Mouse (Mus musculus): ENCODE measurements at regions not wholly inside any gene's neighbourhood (a gene's known extent, or its start where the extent isn't known, plus 50 kb on each side); places are given as distances from the start of the nearest gene placed in this dataset.

DNA sequence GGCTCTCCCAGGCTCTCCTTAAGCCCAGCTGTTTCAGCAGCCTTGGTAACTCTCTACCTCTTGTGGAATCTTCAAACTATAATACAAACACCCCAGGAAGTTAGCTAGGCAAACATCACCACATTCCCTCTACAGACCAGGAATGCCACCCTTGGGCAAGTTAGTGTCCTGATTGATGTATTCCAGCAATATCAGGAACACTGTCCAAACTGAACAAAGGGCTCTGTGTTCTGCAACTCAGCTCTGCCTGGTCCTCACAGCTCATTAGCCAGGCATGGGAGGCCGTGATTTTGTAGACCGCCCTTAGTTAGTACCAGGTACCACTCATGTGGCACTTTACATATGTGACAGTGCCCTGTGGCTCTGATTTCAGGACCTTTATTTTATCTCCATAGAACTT, 214.5 kb upstream of the Six2 start:
- Histone ChIP-seq H3K4me1 (ENCODE audit: control insufficient read depth, insufficient read depth, low read length) (no peaks in the 10 kb centered on the region), H3K27ac (ENCODE audit: insufficient read depth, low read depth, low read length) (no peak overlapping the region), H3K36me3 (ENCODE audit: control insufficient read depth, insufficient read depth, low read length) (no peaks in the 10 kb centered on the region), H3K27me3 (replicated peaks; ENCODE audit: control insufficient read depth, insufficient read depth, low read length) (no peaks in the 10 kb centered on the region), H3K4me3 (ENCODE audit: insufficient read depth, low read depth, low read length) (no peak overlapping the region)
- no peak for DNase-seq
- 78% methylated on average over 2 of the region's 2 CpGs for WGBS
- TF ChIP-seq POLR2A (IDR thresholded peaks at IDR 0.05; ENCODE audit: low read depth, low read length): no peak
- no peak for TF ChIP-seq CTCF (conservative IDR thresholded peaks at IDR 0.05; ENCODE audit: insufficient read depth, insufficient read length, low read depth, low read length)

DNA sequence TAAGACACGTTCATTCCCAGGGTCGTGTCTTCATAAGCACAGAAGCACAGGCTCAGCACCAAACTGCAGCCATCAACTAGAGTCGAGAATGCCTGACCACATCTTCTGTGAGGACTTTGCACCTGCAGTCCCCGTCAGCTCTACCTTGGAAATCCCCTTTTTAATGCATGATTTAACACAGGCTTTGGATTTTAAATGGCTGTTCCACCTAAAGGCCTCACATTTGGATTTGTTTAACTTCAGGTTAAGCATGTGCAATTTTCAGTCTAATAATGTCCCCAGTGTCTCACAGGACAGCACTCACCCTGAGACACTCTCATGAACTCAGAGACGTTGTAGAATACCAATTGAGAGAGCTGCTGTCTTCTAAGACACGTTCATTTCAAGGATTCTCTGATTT, 211.0 kb upstream of the Six2 start:
- 37% methylated on average over 6 of the region's 6 CpGs for WGBS
- TF ChIP-seq CTCF (conservative IDR thresholded peaks at IDR 0.05; ENCODE audit: insufficient read depth, insufficient read length, low read depth, low read length): no peak
- no peak for TF ChIP-seq POLR2A (IDR thresholded peaks at IDR 0.05; ENCODE audit: low read depth, low read length)
- DNase-seq: peak; percentile 26
- no peaks in the 10 kb centered on the region for H3K27me3 ChIP-seq (replicated peaks; ENCODE audit: control insufficient read depth, insufficient read depth, low read length)
- H3K4me1 ChIP-seq (ENCODE audit: control insufficient read depth, insufficient read depth, low read length): no peaks in the 10 kb centered on the region
- H3K4me3 ChIP-seq (ENCODE audit: insufficient read depth, low read depth, low read length): no peak overlapping the region
- no peak overlapping the region for H3K27ac ChIP-seq (ENCODE audit: insufficient read depth, low read depth, low read length)
- no peaks in the 10 kb centered on the region for H3K36me3 ChIP-seq (ENCODE audit: control insufficient read depth, insufficient read depth, low read length)

DNA sequence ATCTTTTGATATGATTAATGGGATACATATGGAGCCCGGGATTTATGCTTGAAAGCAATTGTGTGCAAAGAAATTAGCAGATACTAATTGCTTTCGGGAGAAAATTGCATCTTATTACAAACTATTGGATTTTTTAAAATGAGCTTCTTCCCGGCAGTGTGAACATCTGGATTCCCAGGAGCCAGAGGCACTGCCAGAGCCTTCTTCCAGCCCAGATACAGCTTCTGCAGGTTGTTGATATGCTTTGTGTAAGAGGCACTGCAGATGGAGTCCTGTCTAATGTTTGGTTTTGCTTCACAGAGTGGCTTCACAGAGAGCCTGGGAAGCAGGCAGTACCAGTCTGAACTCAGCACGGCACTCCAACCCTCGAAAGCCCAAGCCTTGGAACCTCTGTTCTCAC, 207.9 kb upstream of the Six2 start:
- Histone ChIP-seq H3K4me1 (ENCODE audit: control insufficient read depth, insufficient read depth, low read length) (no peaks in the 10 kb centered on the region), H3K27ac (ENCODE audit: insufficient read depth, low read depth, low read length) (no peak overlapping the region), H3K4me3 (ENCODE audit: insufficient read depth, low read depth, low read length) (no peak overlapping the region), H3K36me3 (ENCODE audit: control insufficient read depth, insufficient read depth, low read length) (no peaks in the 10 kb centered on the region), H3K27me3 (replicated peaks; ENCODE audit: control insufficient read depth, insufficient read depth, low read length) (no peaks in the 10 kb centered on the region)
- no peak for DNase-seq
- TF ChIP-seq POLR2A (IDR thresholded peaks at IDR 0.05; ENCODE audit: low read depth, low read length) (no peak), CTCF (conservative IDR thresholded peaks at IDR 0.05; ENCODE audit: insufficient read depth, insufficient read length, low read depth, low read length) (no peak)
- WGBS: 91% methylated on average over 5 of the region's 5 CpGs

DNA sequence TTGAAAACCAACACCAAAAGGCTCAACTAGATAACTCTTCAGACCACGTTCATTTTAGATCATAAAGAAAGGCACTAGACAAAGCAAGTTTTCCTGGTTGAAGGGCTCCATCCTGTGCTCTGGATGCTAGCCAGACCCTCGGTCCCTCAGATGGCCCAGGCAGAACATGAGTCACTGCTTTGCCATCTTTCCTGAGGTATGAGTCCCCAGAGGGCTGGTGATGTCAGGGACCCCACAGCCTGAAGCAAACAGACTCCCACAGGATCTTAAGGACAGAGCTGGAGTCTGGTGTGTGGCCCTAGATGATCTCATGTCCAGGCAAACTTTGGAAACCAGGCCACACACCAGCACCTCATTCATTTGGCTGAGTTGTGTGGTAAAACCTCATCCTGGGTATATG, 203.2 kb upstream of the Six2 start:
- DNase-seq: no peak
- Histone ChIP-seq H3K4me3 (ENCODE audit: insufficient read depth, low read depth, low read length) (no peak overlapping the region), H3K27ac (ENCODE audit: insufficient read depth, low read depth, low read length) (no peak overlapping the region), H3K36me3 (ENCODE audit: control insufficient read depth, insufficient read depth, low read length) (no peaks in the 10 kb centered on the region), H3K27me3 (replicated peaks; ENCODE audit: control insufficient read depth, insufficient read depth, low read length) (no peaks in the 10 kb centered on the region), H3K4me1 (ENCODE audit: control insufficient read depth, insufficient read depth, low read length) (no peaks in the 10 kb centered on the region)
- TF ChIP-seq POLR2A (IDR thresholded peaks at IDR 0.05; ENCODE audit: low read depth, low read length) (no peak), CTCF (conservative IDR thresholded peaks at IDR 0.05; ENCODE audit: insufficient read depth, insufficient read length, low read depth, low read length) (no peak)
- 58% methylated on average over 2 of the region's 2 CpGs for WGBS

DNA sequence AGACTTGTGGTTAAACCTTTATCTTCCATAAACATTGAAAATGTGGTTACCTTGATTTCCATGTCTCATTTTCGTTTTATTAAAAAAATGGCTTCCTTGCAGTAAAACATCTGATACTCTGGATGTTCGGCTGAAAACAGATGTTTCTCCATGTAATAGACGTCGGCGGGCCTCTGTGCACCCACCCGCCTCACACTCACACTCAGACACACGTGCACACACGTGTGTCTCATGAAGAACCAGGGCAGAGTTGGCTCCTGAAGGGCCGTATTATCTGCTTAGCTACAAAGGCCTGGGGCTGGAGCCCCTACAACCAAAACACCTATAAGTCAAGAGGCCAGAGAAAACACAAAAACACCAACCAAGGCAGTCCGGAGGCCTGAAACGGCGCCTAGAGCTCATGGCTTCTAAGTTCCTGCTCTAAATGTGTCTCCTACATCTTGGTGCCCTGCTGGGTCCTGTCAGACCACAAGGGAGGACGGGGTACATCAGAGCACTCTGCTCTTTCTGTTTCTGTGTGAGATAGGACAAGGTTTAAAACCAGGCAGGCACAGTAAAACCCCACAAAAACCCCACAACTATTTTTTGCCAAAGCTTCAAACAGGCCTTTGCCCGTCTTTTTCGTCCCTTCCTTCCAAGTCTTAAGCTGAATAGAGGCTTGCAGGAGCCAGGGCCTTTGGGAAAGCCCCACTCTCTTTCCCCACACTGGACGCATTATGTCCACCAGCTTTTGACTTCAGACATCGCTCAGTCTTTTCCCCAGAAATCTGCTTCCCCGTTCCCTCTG, 201.9 kb upstream of the Six2 start:
- H3K4me1 ChIP-seq (ENCODE audit: control insufficient read depth, insufficient read depth, low read length): no peaks in the 10 kb centered on the region
- 87% methylated on average over 18 of the region's 18 CpGs for WGBS
- H3K36me3 ChIP-seq (ENCODE audit: control insufficient read depth, insufficient read depth, low read length): no peaks in the 10 kb centered on the region
- TF ChIP-seq POLR2A (IDR thresholded peaks at IDR 0.05; ENCODE audit: low read depth, low read length) (no peak), CTCF (conservative IDR thresholded peaks at IDR 0.05; ENCODE audit: insufficient read depth, insufficient read length, low read depth, low read length) (no peak)
- no peak overlapping the region for H3K27ac ChIP-seq (ENCODE audit: insufficient read depth, low read depth, low read length)
- H3K27me3 ChIP-seq (replicated peaks; ENCODE audit: control insufficient read depth, insufficient read depth, low read length): no peaks in the 10 kb centered on the region
- no peak overlapping the region for H3K4me3 ChIP-seq (ENCODE audit: insufficient read depth, low read depth, low read length)
- DNase-seq: no peak

DNA sequence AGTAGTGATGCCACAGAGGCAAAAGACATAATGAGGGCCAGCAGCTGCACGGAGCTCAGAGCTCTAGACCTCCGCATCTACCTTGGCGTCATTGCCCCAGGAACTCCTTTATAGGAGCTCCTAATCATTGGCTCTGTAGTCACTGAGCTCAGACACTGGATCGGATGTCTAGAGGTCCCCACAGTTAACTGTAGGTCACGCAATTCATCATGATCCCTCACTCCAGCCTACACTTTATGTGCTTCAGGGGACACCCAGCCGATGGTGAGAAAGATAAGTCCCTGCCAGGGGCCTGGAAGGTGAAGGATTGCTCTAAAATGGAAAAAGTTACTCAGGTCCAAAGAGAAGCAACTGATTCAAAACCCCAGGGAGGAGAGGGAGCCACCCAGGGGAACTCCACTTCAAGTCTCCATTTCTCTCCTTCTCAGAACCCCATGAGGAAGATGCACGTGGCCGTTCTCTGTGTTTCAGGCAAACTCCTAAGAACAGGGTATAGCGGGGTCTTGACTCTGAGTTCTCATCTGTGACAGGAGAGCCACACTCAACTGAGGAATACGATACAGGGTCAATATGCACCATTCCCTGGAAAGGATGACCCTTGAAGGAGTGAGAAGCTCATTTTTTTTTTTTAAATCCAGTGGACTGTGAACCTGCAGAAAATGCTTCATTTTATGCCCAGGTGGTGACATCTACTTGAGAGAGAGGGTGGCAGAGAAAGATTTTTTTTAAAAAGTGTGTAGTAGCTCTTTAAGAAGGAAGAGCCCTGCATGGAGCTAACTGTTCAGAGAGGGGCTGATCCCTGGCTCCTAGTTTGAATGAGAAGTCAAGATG, 200.7 kb upstream of the Six2 start:
- no peaks in the 10 kb centered on the region for H3K27me3 ChIP-seq (replicated peaks; ENCODE audit: control insufficient read depth, insufficient read depth, low read length)
- H3K36me3 ChIP-seq (ENCODE audit: control insufficient read depth, insufficient read depth, low read length): no peaks in the 10 kb centered on the region
- WGBS: 60% methylated on average over 10 of the region's 10 CpGs
- H3K4me1 ChIP-seq (ENCODE audit: control insufficient read depth, insufficient read depth, low read length): no peaks in the 10 kb centered on the region
- H3K4me3 ChIP-seq (ENCODE audit: insufficient read depth, low read depth, low read length): no peak overlapping the region
- no peak for TF ChIP-seq POLR2A (IDR thresholded peaks at IDR 0.05; ENCODE audit: low read depth, low read length)
- no peak for TF ChIP-seq CTCF (conservative IDR thresholded peaks at IDR 0.05; ENCODE audit: insufficient read depth, insufficient read length, low read depth, low read length)
- H3K27ac ChIP-seq (ENCODE audit: insufficient read depth, low read depth, low read length): no peak overlapping the region
- no peak for DNase-seq

DNA sequence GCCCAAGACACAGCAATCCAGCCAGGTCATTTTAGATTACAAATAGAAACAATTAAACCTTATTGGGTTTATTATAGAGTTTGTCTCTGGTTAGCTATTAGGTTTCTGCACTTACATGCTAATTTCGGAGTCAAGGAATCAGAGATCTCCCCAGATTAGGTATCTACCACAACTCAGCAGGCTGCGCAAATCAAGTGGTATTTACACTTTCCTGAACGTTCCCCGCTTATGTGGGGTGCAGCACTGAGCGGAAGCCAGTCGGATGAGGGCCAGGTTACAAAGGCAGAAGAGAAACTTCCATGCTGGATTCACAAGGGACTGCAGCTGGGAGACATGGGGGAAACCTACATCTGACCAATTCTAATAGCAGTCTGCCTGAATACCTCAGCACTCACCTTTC, 198.6 kb upstream of the Six2 start:
- TF ChIP-seq CTCF (conservative IDR thresholded peaks at IDR 0.05; ENCODE audit: insufficient read depth, insufficient read length, low read depth, low read length): no peak
- TF ChIP-seq POLR2A (IDR thresholded peaks at IDR 0.05; ENCODE audit: low read depth, low read length): no peak
- Histone ChIP-seq H3K27ac (ENCODE audit: insufficient read depth, low read depth, low read length) (no peak overlapping the region), H3K4me3 (ENCODE audit: insufficient read depth, low read depth, low read length) (no peak overlapping the region), H3K36me3 (ENCODE audit: control insufficient read depth, insufficient read depth, low read length) (no peaks in the 10 kb centered on the region), H3K27me3 (replicated peaks; ENCODE audit: control insufficient read depth, insufficient read depth, low read length) (no peaks in the 10 kb centered on the region), H3K4me1 (ENCODE audit: control insufficient read depth, insufficient read depth, low read length) (no peaks in the 10 kb centered on the region)
- 78% methylated on average over 6 of the region's 6 CpGs for WGBS
- DNase-seq: no peak
